Mouse (Mus musculus) effector memory CD4-positive, alpha-beta T cell, adult 5 months (primary cell): Measurements from ENCODE around the gene Ifi205. TPM values are rescaled to one million over a fixed set of nuclear protein-coding genes. Genes with fewer than 3 reads are reported as not detected.

Experiments
- polyA plus RNA-seq: library from polyadenylated mRNA; unstranded; fragments of 100-300 nt; shearing (Covaris generic); gene quantifications from one replicate; pipeline ENCODE4 v1.2.1, GENCODE M21; 2017

The Ifi205 gene
- 0.16 TPM for polyA plus RNA-seq

GRCm38 (mm10) chr1:174031698-174032097 lies at the start of gene Ifi205:
Gene Ifi205, minus strand, starts transcription at chr1:174031810.

GRCm38 (mm10) chr1:174066305-174066704 lies 34.7 kb upstream of the Ifi205 start, which contains the start of gene Olfr430:
Gene Olfr430, plus strand, starts transcription at chr1:174066605.

GRCm38 (mm10) chr1:174048893-174049292 lies 17.3 kb upstream of the Ifi205 start, which contains the start of gene Olfr432:
Gene Olfr432, plus strand, starts transcription at chr1:174049205.

GRCm38 (mm10) chr1:174040523-174041177 lies 9.0 kb upstream of the Ifi205 start, which contains the start of gene Olfr433:
Gene Olfr433, plus strand, starts transcription at chr1:174040705.

GRCm38 (mm10) chr1:173982694-173983305 lies 48.8 kb downstream of the Ifi205 start, which contains the start of gene Ifi202b:
Gene Ifi202b, minus strand, starts transcription at chr1:173982744.

Other genes starting within 250 kb of the Ifi205 start
- gene Ifi211, start 118.8 kb downstream of the Ifi205 start, polyA plus RNA-seq: 13.8 TPM
- 468 TPM for gene Mndal, start 89.3 kb downstream of the Ifi205 start, polyA plus RNA-seq
- 258 TPM for gene Ifi203, start 89.1 kb downstream of the Ifi205 start, polyA plus RNA-seq
- not detected for gene Ifi202b, start 49.1 kb downstream of the Ifi205 start, polyA plus RNA-seq
- gene Olfr433, start 8.9 kb upstream of the Ifi205 start, polyA plus RNA-seq: not detected
- gene Olfr432, start 17.4 kb upstream of the Ifi205 start, polyA plus RNA-seq: 0.41 TPM
- gene Olfr430, start 34.8 kb upstream of the Ifi205 start, polyA plus RNA-seq: not detected
- gene Olfr429, start 52.5 kb upstream of the Ifi205 start, polyA plus RNA-seq: not detected
- not detected for gene Olfr427, start 65.1 kb upstream of the Ifi205 start, polyA plus RNA-seq
- not detected for gene Olfr231, start 89.4 kb upstream of the Ifi205 start, polyA plus RNA-seq
- gene Olfr424, start 99.7 kb upstream of the Ifi205 start, polyA plus RNA-seq: not detected
- not detected for gene Olfr420, start 123.8 kb upstream of the Ifi205 start, polyA plus RNA-seq
- 0.05 TPM for gene Spta1, start 141.0 kb upstream of the Ifi205 start, polyA plus RNA-seq
- not detected for gene Olfr419, start 220.3 kb upstream of the Ifi205 start, polyA plus RNA-seq